ENCODE assay signal across 19 mouse cellular contexts in the genomic region with DNA sequence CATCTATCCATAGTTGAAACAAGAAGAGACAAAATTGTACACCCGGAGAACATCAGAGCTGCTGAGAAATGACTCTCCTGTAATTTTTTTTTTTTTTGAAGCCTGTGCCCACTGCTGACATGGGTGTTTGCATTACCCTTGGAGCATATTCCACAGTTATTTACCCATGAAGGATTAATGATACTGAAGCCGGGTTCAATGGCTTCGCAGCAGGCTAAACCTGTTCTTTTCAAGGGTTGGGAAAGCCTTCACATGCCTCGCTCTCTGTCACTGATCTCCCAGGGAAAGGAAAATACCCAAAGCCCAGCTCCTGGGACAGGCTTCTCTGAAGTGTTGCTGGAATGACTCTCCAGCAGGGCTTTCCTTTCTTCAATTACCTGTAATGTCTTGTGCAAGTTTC. TPM values are rescaled to one million over a fixed set of nuclear protein-coding genes. Genes with fewer than 3 reads are reported as not detected.
DNase-seq lines count a peak whose midpoint lies in the region; ATAC-seq and TF ChIP-seq lines count a peak whose summit lies in the region.
"Had no signal": no experiment of that assay in that cellular context is flagged by ENCODE, and none has a peak within 500 bp of the region (broad histone marks: within the 10 kb centered on the region; RNA-seq: fewer than 3 reads in every experiment).

No protein-coding gene starts in this region.

- ATAC-seq in liver, postnatal 0 days, result no peak
- peak; percentile 81 for ATAC-seq in stomach, postnatal 0 days (ENCODE audit: low FRiP score, low TSS enrichment)
- ATAC-seq: activated CD4-positive, CD25-positive, alpha-beta regulatory T cell, adult 4 months had no signal

- H3K9me3 ChIP-seq in liver, postnatal 0 days (ENCODE audit: low read length), result no peaks in the 10 kb centered on the region
- no peaks in the 10 kb centered on the region for H3K9me3 ChIP-seq in stomach, postnatal 0 days (ENCODE audit: control insufficient read depth, low read length)
- H3K9me3 ChIP-seq: embryonic facial prominence, embryonic 12.5 days; hindbrain, embryonic 15.5 days; limb, embryonic 13.5 days; neural tube, embryonic 13.5 days had no signal

- TF ChIP-seq EP300 in liver, postnatal 0 days (IDR thresholded peaks at IDR 0.05; ENCODE audit: low read depth), result no peak
- TF ChIP-seq EP300 in stomach, postnatal 0 days (optimal IDR thresholded peaks at IDR 0.05), result no peak

- H3K27me3 ChIP-seq in liver, postnatal 0 days (ENCODE audit: insufficient read depth, low read length), result no peaks in the 10 kb centered on the region
- no peaks in the 10 kb centered on the region for H3K27me3 ChIP-seq in stomach, postnatal 0 days (ENCODE audit: control insufficient read depth, insufficient read depth, low read length)
- H3K27me3 ChIP-seq: embryonic facial prominence, embryonic 12.5 days; hindbrain, embryonic 15.5 days; limb, embryonic 13.5 days; neural tube, embryonic 13.5 days had no signal

- DNase-seq in liver, postnatal 0 days, result no peak
- no peak for DNase-seq in liver
- peak; percentile 22 for DNase-seq in kidney, postnatal 10 days
- DNase-seq in lung, postnatal 10 days, result peak; percentile 43
- peak; percentile 67 for DNase-seq in stomach, postnatal 0 days (ENCODE audit: low spot score)
- DNase-seq in left cerebral cortex, adult 18-20 months (ENCODE audit: low spot score in 2 of 2), result no peak
- no peak for DNase-seq in neural tube, embryonic 10.5 days (ENCODE audit: extremely low spot score, low spot score)
- no peak for DNase-seq in right cerebral cortex, adult 18-20 months
- DNase-seq: adrenal gland, postnatal 14 days; cerebellum, adult 18-20 months; gastrocnemius, postnatal 36 days; heart, postnatal 10 days; thymus, adult 2 months had no signal

- H3K9ac ChIP-seq in liver, postnatal 0 days (replicated peaks), result no peak overlapping the region
- H3K9ac ChIP-seq in stomach, postnatal 0 days (ENCODE audit: low read length), result no peak overlapping the region
- H3K9ac ChIP-seq: embryonic facial prominence, embryonic 12.5 days; hindbrain, embryonic 15.5 days; limb, embryonic 13.5 days; neural tube, embryonic 13.5 days had no signal

- no peaks in the 10 kb centered on the region; the same call in 1 of the 2 replicates for H3K4me1 ChIP-seq in liver, postnatal 0 days (ENCODE audit: insufficient read depth)
- H3K4me1 ChIP-seq in stomach, postnatal 0 days (replicated peaks; ENCODE audit: control insufficient read depth, insufficient read depth), result no peaks in the 10 kb centered on the region
- H3K4me1 ChIP-seq: hindbrain, embryonic 15.5 days had no signal

- no peak overlapping the region for H3K4me2 ChIP-seq in liver, postnatal 0 days (ENCODE audit: low read depth, low read length)
- no peak overlapping the region for H3K4me2 ChIP-seq in stomach, postnatal 0 days (replicated peaks; ENCODE audit: low read depth)
- H3K4me2 ChIP-seq: embryonic facial prominence, embryonic 12.5 days; hindbrain, embryonic 15.5 days; limb, embryonic 13.5 days; midbrain, embryonic 11.5 days; neural tube, embryonic 13.5 days had no signal

- 0 out of 2 replicates have a peak overlapping the region, but pooled peaks have one; percentile 39 for H3K27ac ChIP-seq in liver, postnatal 0 days (ENCODE audit: low read depth)
- H3K27ac ChIP-seq in stomach, postnatal 0 days (replicated peaks), result peak overlapping the region; percentile 79
- H3K27ac ChIP-seq: embryonic facial prominence, embryonic 12.5 days; hindbrain, embryonic 15.5 days; limb, embryonic 13.5 days; neural tube, embryonic 13.5 days had no signal

- 78% methylated on average over 4 of the region's 4 CpGs for WGBS in liver, postnatal 0 days (ENCODE audit: insufficient replicate concordance)
- 45% methylated on average over 4 of the region's 4 CpGs for WGBS in stomach, postnatal 0 days

- H3K36me3 ChIP-seq in liver, postnatal 0 days (replicated peaks; ENCODE audit: insufficient read depth, low read length), result no peaks in the 10 kb centered on the region
- no peaks in the 10 kb centered on the region for H3K36me3 ChIP-seq in stomach, postnatal 0 days (ENCODE audit: control insufficient read depth, insufficient read depth, low read length)
- H3K36me3 ChIP-seq: embryonic facial prominence, embryonic 12.5 days; hindbrain, embryonic 15.5 days; limb, embryonic 13.5 days; neural tube, embryonic 13.5 days had no signal

- no peak overlapping the region for H3K4me3 ChIP-seq in liver, postnatal 0 days (ENCODE audit: low read depth, low read length)
- no peak overlapping the region for H3K4me3 ChIP-seq in stomach, postnatal 0 days (ENCODE audit: low read depth, low read length)
- H3K4me3 ChIP-seq: embryonic facial prominence, embryonic 12.5 days; hindbrain, embryonic 15.5 days; limb, embryonic 13.5 days; neural tube, embryonic 13.5 days had no signal

- TF ChIP-seq CTCF in liver, postnatal 0 days (IDR thresholded peaks at IDR 0.05; ENCODE audit: low read depth), result no peak
- no peak for TF ChIP-seq CTCF in stomach, postnatal 0 days (IDR thresholded peaks at IDR 0.05; ENCODE audit: low read depth)

RNA-seq across cellular contexts. Expression of gene Dock8, which starts 37.9 kb away (rescaled TPM):
- polyA plus RNA-seq in liver, postnatal 0 days (2015; fragmentation: Nextera tagmentation; extraction: Ambion mirVana), result 10.3 and 12.5 TPM in 2 replicates
- polyA plus RNA-seq in stomach, postnatal 0 days (2015; fragmentation: Nextera tagmentation; extraction: Ambion mirVana), result 3.3 and 3.4 TPM in 2 replicates
- total RNA-seq in left cerebral cortex, adult 18-20 months (2021), result 1 to 10 TPM; 2.5 to 3.3 TPM

Comparison
In these comparisons a context has a peak if more than half of its experiments do, and no peak if none do; other contexts are left out.
1. DNase-seq: peak in kidney, postnatal 10 days (single experiment), lung, postnatal 10 days (single experiment) and stomach, postnatal 0 days (single experiment); none in liver, postnatal 0 days (single experiment), liver (single experiment), left cerebral cortex, adult 18-20 months (0 of 2), neural tube, embryonic 10.5 days (single experiment) and right cerebral cortex, adult 18-20 months (single experiment).